In the genomic region with DNA sequence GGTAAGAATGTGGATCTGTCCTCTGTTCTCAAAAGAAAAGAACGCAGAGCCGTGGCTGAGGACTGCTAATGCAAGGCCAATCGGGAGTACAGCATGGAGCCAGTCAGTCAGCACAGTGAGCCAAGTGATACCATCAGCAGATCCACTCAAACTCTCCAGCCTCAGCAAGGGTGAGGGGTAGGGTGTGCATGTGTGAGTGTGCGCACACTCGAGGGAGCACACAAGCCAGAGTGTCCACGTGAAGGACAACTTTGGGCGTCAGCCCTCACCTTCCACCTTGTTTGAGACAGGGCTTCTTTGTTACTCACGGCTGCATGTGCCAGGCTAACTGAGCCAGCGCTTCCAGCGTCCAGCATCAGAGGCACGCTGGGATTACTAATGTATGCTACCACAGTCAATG, we compare ENCODE assay signal across 32 mouse cellular contexts.
A peak's percentile ranks its signal among the peaks of the same experiment; 100 is the strongest.
DNase-seq lines count a peak whose midpoint lies in the region; ATAC-seq lines count a peak whose summit lies in the region.
"Had no signal": no experiment of that assay in that cellular context is flagged by ENCODE, and none has a peak within 500 bp of the region (broad histone marks: within the 10 kb centered on the region; RNA-seq: fewer than 3 reads in every experiment).

No protein-coding gene starts in this region.

- H3K4me3 ChIP-seq in heart, embryonic 16.5 days (ENCODE audit: low read length): no peak overlapping the region
- H3K4me3 ChIP-seq in stomach, embryonic 16.5 days (replicated peaks; ENCODE audit: low read length): no peak overlapping the region
- H3K4me3 ChIP-seq: embryonic facial prominence, embryonic 12.5 days; erythroblast, embryonic 14.5 days; forebrain, embryonic 12.5 days; hindbrain, embryonic 13.5 days; limb, embryonic 12.5 days; liver, embryonic 12.5 days; megakaryocyte, embryonic 14.5 days; midbrain, embryonic 12.5 days; myocyte; neural tube, embryonic 12.5 days had no signal

- 85% methylated on average over 11 of the region's 11 CpGs for WGBS in heart, embryonic 16.5 days
- WGBS in stomach, embryonic 16.5 days: 90% methylated on average over 11 of the region's 11 CpGs

- ATAC-seq in frontal cortex, adult (ENCODE audit: low TSS enrichment): peak; percentile 10; the same call in 1 of the 2 replicates
- no peak for ATAC-seq in heart, embryonic 16.5 days (replicated peaks; ENCODE audit: extremely low read depth, insufficient read depth, low FRiP score)
- peak; percentile 14; the same call in 1 of the 2 replicates for ATAC-seq in stomach, embryonic 16.5 days (ENCODE audit: insufficient read depth, low FRiP score)
- ATAC-seq: activated CD4-positive, CD25-positive, alpha-beta regulatory T cell, adult 4 months; CD4-positive, CD25-positive, alpha-beta regulatory T cell, adult 4 months; forebrain, postnatal 0 days; intestine, embryonic 16.5 days; liver, embryonic 12.5 days; liver, postnatal 0 days had no signal

- H3K4me1 ChIP-seq in heart, embryonic 16.5 days (ENCODE audit: control insufficient read depth, insufficient read depth, low read length): peaks cover 52% of the 10 kb centered on the region
- peaks cover 12% of the 10 kb centered on the region for H3K4me1 ChIP-seq in stomach, embryonic 16.5 days (ENCODE audit: control insufficient read depth, insufficient read depth, low read length)
- H3K4me1 ChIP-seq: megakaryocyte, embryonic 14.5 days; midbrain, embryonic 12.5 days; neural tube, embryonic 12.5 days had no signal

- no peak for DNase-seq in frontal cortex, adult 2 months (ENCODE audit: extremely low spot score in 1 of 2, low spot score in 1 of 2)
- DNase-seq in heart, adult 18-20 months: no peak
- peak; percentile 70 for DNase-seq in NIH3T3 (ENCODE audit: low read depth)
- no peak for DNase-seq in urinary bladder, postnatal 14 days (ENCODE audit: low spot score)
- DNase-seq in kidney, postnatal 10 days: no peak
- DNase-seq: cerebellum, adult 8-10 months; cerebellum, postnatal 25 days; forebrain, postnatal 0 days; gastrocnemius, postnatal 25 days; heart, postnatal 4 days; kidney, adult 8-10 months; layer of hippocampus, adult 9-11 months; liver, postnatal 0 days; lung, postnatal 4 days; right cerebral cortex, adult 18-20 months had no signal

- no peaks in the 10 kb centered on the region for H3K27me3 ChIP-seq in heart, embryonic 16.5 days (ENCODE audit: control insufficient read depth, insufficient read depth, low read length)
- no peaks in the 10 kb centered on the region for H3K27me3 ChIP-seq in stomach, embryonic 16.5 days (ENCODE audit: control insufficient read depth, insufficient read depth, low read length)
- H3K27me3 ChIP-seq: embryonic facial prominence, embryonic 12.5 days; forebrain, embryonic 12.5 days; hindbrain, embryonic 13.5 days; limb, embryonic 12.5 days; liver, embryonic 12.5 days; megakaryocyte, embryonic 14.5 days; midbrain, embryonic 12.5 days; neural tube, embryonic 12.5 days had no signal

- no peaks in the 10 kb centered on the region for H3K9me3 ChIP-seq in heart, embryonic 16.5 days (replicated peaks; ENCODE audit: control insufficient read depth, low read length)
- no peaks in the 10 kb centered on the region for H3K9me3 ChIP-seq in stomach, embryonic 16.5 days (replicated peaks; ENCODE audit: control insufficient read depth, low read length)
- H3K9me3 ChIP-seq: embryonic facial prominence, embryonic 12.5 days; forebrain, embryonic 12.5 days; hindbrain, embryonic 13.5 days; limb, embryonic 12.5 days; liver, embryonic 12.5 days; megakaryocyte, embryonic 14.5 days; midbrain, embryonic 12.5 days; neural tube, embryonic 12.5 days had no signal

- peak overlapping the region; percentile 23; the same call in 1 of the 2 replicates for H3K27ac ChIP-seq in heart, embryonic 16.5 days (ENCODE audit: low read length)
- peak overlapping the region; percentile 72 for H3K27ac ChIP-seq in stomach, embryonic 16.5 days (ENCODE audit: low read length)
- H3K27ac ChIP-seq: embryonic facial prominence, embryonic 12.5 days; forebrain, embryonic 12.5 days; hindbrain, embryonic 13.5 days; kidney, postnatal 0 days; limb, embryonic 12.5 days; liver, embryonic 12.5 days; midbrain, embryonic 12.5 days; neural tube, embryonic 12.5 days had no signal

- no peak overlapping the region for H3K9ac ChIP-seq in heart, embryonic 16.5 days (ENCODE audit: low read length)
- no peak overlapping the region for H3K9ac ChIP-seq in stomach, embryonic 16.5 days (ENCODE audit: low read length)
- H3K9ac ChIP-seq: embryonic facial prominence, embryonic 12.5 days; forebrain, embryonic 12.5 days; forebrain, postnatal 0 days; hindbrain, embryonic 13.5 days; limb, embryonic 12.5 days; liver, embryonic 12.5 days; liver, postnatal 0 days; midbrain, embryonic 12.5 days; neural tube, embryonic 12.5 days had no signal

- H3K36me3 ChIP-seq in heart, embryonic 16.5 days (ENCODE audit: control insufficient read depth, insufficient read depth): peaks cover 5% of the 10 kb centered on the region; the same call in 1 of the 2 replicates
- no peaks in the 10 kb centered on the region for H3K36me3 ChIP-seq in stomach, embryonic 16.5 days (ENCODE audit: control insufficient read depth, insufficient read depth, low read length)
- H3K36me3 ChIP-seq: embryonic facial prominence, embryonic 12.5 days; forebrain, embryonic 12.5 days; hindbrain, embryonic 13.5 days; limb, embryonic 12.5 days; midbrain, embryonic 12.5 days; neural tube, embryonic 12.5 days had no signal

- H3K4me2 ChIP-seq in heart, embryonic 16.5 days (ENCODE audit: low read depth, low read length): no peak overlapping the region
- H3K4me2 ChIP-seq in stomach, embryonic 16.5 days (ENCODE audit: low read depth, low read length): no peak overlapping the region
- H3K4me2 ChIP-seq: embryonic facial prominence, embryonic 12.5 days; forebrain, embryonic 12.5 days; hindbrain, embryonic 13.5 days; limb, embryonic 12.5 days; liver, embryonic 12.5 days; midbrain, embryonic 12.5 days; neural tube, embryonic 12.5 days had no signal
